Comparison of ENCODE assay signal across 19 mouse cellular contexts in the genomic region with DNA sequence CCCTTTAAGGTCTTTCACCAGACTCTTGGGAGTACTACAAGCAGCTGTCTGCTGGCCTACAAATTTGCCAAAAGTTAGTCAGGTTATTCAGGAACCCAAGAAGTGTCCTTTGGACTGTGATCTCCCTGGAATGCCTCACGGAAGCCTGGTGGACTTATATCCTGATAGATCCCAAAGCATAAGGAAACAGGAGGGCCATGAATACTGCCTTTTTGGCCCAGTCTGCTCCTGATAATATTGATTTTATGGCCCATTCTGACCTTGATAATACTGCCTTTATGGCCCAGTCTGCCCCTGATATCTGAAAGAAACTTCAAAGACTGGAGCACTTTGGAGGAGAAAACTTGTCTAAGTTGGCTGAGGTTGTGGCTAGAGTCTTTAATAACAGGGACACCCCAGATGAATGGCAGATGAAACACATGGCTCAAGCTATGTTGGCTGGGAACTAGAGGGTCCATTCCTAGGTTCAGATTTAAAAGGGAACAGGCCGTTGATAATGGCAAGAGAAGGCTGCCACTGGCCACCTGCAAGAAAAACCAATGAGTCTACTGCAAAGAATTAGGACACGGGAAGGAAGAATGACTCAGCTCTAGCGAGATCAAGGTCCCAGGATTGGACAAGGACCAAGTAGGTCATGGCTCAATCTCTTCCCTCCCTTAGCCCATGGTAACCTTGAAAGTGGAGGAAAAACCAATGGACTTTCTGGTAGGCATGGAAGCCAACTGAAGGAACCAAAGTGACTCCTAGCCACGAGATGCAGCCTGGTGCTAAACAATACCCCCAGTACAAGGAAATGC. TPM values are rescaled to one million over a fixed set of nuclear protein-coding genes. Genes with fewer than 3 reads are reported as not detected.
DNase-seq lines count a peak whose midpoint lies in the region; ATAC-seq lines count a peak whose summit lies in the region.
"Had no signal": no experiment of that assay in that cellular context is flagged by ENCODE, and none has a peak within 500 bp of the region (broad histone marks: within the 10 kb centered on the region; RNA-seq: fewer than 3 reads in every experiment).

No protein-coding gene starts in this region.

- WGBS in kidney, embryonic 16.5 days = 87% methylated on average over 5 of the region's 5 CpGs

- peak; percentile 83 to 93 for DNase-seq in adrenal gland, adult (ENCODE audit: inconsistent age in 2 of 2, low spot score in 1 of 2)
- no peak for DNase-seq in adrenal gland, postnatal 4 days (ENCODE audit: low spot score in 2 of 2)
- DNase-seq in kidney, adult 9 months = peak; percentile 60
- peak; percentile 81 for DNase-seq in adrenal gland, adult 8-10 months
- peak; percentile 44 to 56 for DNase-seq in kidney, postnatal 36 days
- DNase-seq in thymus, postnatal 10 days (ENCODE audit: low spot score in 2 of 2) = no peak
- no peak for DNase-seq in B cell, adult 2 months
- DNase-seq: cerebellum, adult 9-11 months; gastrocnemius, postnatal 14 days; left cerebral cortex, postnatal 4 days; right cerebral cortex, postnatal 4 days had no signal

- H3K4me3 ChIP-seq in kidney, embryonic 16.5 days (ENCODE audit: low read length) = no peak overlapping the region

- H3K36me3 ChIP-seq in kidney, embryonic 16.5 days (ENCODE audit: insufficient read depth, low read length) = no peaks in the 10 kb centered on the region

- H3K9me3 ChIP-seq in kidney, embryonic 16.5 days (ENCODE audit: low read length) = no peaks in the 10 kb centered on the region

- no peak for ATAC-seq in kidney, embryonic 16.5 days (ENCODE audit: low FRiP score, low TSS enrichment)

- H3K27me3 ChIP-seq in kidney, embryonic 16.5 days (ENCODE audit: insufficient read depth, low read length) = no peaks in the 10 kb centered on the region

- no peak overlapping the region for H3K4me2 ChIP-seq in kidney, embryonic 16.5 days (replicated peaks; ENCODE audit: low read depth, low read length)

- no peak overlapping the region for H3K9ac ChIP-seq in kidney, embryonic 16.5 days (replicated peaks; ENCODE audit: low read length)

- H3K27ac ChIP-seq in kidney, embryonic 16.5 days (ENCODE audit: low read length) = no peak overlapping the region
- H3K27ac ChIP-seq: stomach, postnatal 0 days had no signal

- no peaks in the 10 kb centered on the region for H3K4me1 ChIP-seq in kidney, embryonic 16.5 days (ENCODE audit: insufficient read depth, low read length)

RNA-seq across cellular contexts. Expression of gene St6galnac1, which starts 21.4 kb away (rescaled TPM):
- under 1 TPM; 0.17 to 0.37 TPM for total RNA-seq in adrenal gland, postnatal 4 days (2021)
- not detected in 2 replicates for polyA plus RNA-seq in kidney, embryonic 16.5 days (2015; fragmentation: Nextera tagmentation; extraction: Ambion mirVana)
- under 1 TPM in 3 of 4 experiments, not detected in 1; 0.17 to 0.99 (median 0.19) TPM for total RNA-seq in adrenal gland, adult 8-10 months (2022)
- total RNA-seq: gastrocnemius, postnatal 14 days; hematopoietic stem cell, adult 5-6 weeks; left cerebral cortex, postnatal 4 days; megakaryocyte progenitor cell, adult 5-6 weeks had no signal
- polyA plus RNA-seq: brain, embryonic 14.5 days; embryonic facial prominence, embryonic 11.5 days; forebrain, embryonic 11.5 days; liver, embryonic 16.5 days; stomach, postnatal 0 days had no signal

Comparison
In these comparisons a context has a peak if more than half of its experiments do, and no peak if none do; other contexts are left out.
1. DNase-seq: peak in adrenal gland, adult (2 of 2), kidney, adult 9 months (single experiment), adrenal gland, adult 8-10 months (single experiment) and kidney, postnatal 36 days (2 of 2); none in adrenal gland, postnatal 4 days (0 of 2), thymus, postnatal 10 days (0 of 2) and B cell, adult 2 months (0 of 2).